Mouse (Mus musculus) MEL (cell line): ENCODE data around the gene Cenpt. TPM values are rescaled to one million over a fixed set of nuclear protein-coding genes. Genes with fewer than 3 reads are reported as not detected.
A peak's percentile ranks its signal among the peaks of the same experiment; 100 is the strongest.

Experiments used
- DNase-seq: peaks from one replicate; pipeline ENCODE4 v3.0.0; 2011; ENCODE audit warnings: low read depth, low spot score
- H3K27ac ChIP-seq: 2 replicates; pipeline ENCODE4 v1.5.1; 2012; ENCODE audit warnings: low read depth, mild to moderate bottlenecking, control low read depth, low read length, moderate library complexity; ENCODE audit not compliant: control insufficient read depth
- H3K27me3 ChIP-seq, 2 experiments: fragments of 150-350 bp in 1 of 2; sonication (generic) in 1 of 2; 2 replicates each; pipeline ENCODE4 v1.6.1; 2012; ENCODE audit warnings: low read length in 2 of 2, mild to moderate bottlenecking in 2 of 2, improper control_type of control experiment in 1 of 2, moderate library complexity in 1 of 2; ENCODE audit not compliant: insufficient read depth in 2 of 2, control insufficient read depth in 1 of 2
- H3K36me3 ChIP-seq, 2 experiments: 2 replicates each; pipeline ENCODE4 v1.6.1; 2012 to 2014; ENCODE audit warnings: low read length in 2 of 2, improper control_type of control experiment in 1 of 2, inconsistent platforms in 1 of 2, mild to moderate bottlenecking in 1 of 2; ENCODE audit not compliant: insufficient read depth in 2 of 2, control insufficient read depth in 1 of 2
- H3K4me1 ChIP-seq, 2 experiments: fragments of 150-350 bp in 1 of 2; sonication (generic) in 1 of 2; 2 replicates each; pipeline ENCODE4 v1.6.1; 2012; ENCODE audit warnings: low read length in 2 of 2, improper control_type of control experiment in 1 of 2, mild to moderate bottlenecking in 1 of 2; ENCODE audit not compliant: insufficient read depth in 2 of 2, control insufficient read depth in 1 of 2
- H3K4me3 ChIP-seq, 2 experiments: fragments of 150-350 bp in 1 of 2; sonication (generic) in 1 of 2; 2 replicates each; pipeline ENCODE4 v1.5.1; 2012; ENCODE audit warnings: low read depth in 2 of 2, low read length in 2 of 2, mild to moderate bottlenecking in 2 of 2, moderate library complexity in 2 of 2, control low read depth in 1 of 2, improper control_type of control experiment in 1 of 2; ENCODE audit not compliant: control insufficient read depth in 1 of 2, insufficient read depth in 1 of 2
- H3K79me2 ChIP-seq: 2 replicates; pipeline ENCODE4 v1.6.1; 2012; ENCODE audit warnings: mild to moderate bottlenecking, low read length, moderate library complexity; ENCODE audit not compliant: control insufficient read depth, poor library complexity, insufficient read depth
- H3K9ac ChIP-seq: 2 replicates; pipeline ENCODE4 v1.6.1; 2012; ENCODE audit warnings: low read depth, mild to moderate bottlenecking, control low read depth, low read length, moderate library complexity; ENCODE audit not compliant: control insufficient read depth, poor library complexity, severe bottlenecking
- H3K9me3 ChIP-seq: fragments of 150-350 bp; sonication (generic); replicated peaks from 2 replicates; pipeline ENCODE4 v1.6.1; 2012; ENCODE audit warnings: mild to moderate bottlenecking, low read length, improper control_type of control experiment, moderate library complexity; ENCODE audit not compliant: insufficient read depth
- CHD1 ChIP-seq: IDR thresholded peaks from 2 replicates; pipeline ENCODE4 v1.6.1; 2012; ENCODE audit warnings: low read depth, mild to moderate bottlenecking, inconsistent platforms, low read length, improper control_type of control experiment
- CHD2 ChIP-seq: IDR thresholded peaks from 2 replicates; pipeline ENCODE4 v1.6.1; 2011; ENCODE audit warnings: low read length, improper control_type of control experiment
- ELF1 ChIP-seq: IDR thresholded peaks from 2 replicates; pipeline ENCODE4 v1.6.1; 2014; ENCODE audit warnings: low read depth, mild to moderate bottlenecking, inconsistent platforms, low read length, improper control_type of control experiment, moderate library complexity
- EP300 ChIP-seq, 2 experiments: IDR thresholded peaks; 2 replicates each; pipeline ENCODE4 v1.6.1; 2011; ENCODE audit warnings: improper control_type of control experiment in 2 of 2, low read length in 2 of 2, low read depth in 1 of 2, mild to moderate bottlenecking in 1 of 2
- ETS1 ChIP-seq: IDR thresholded peaks from 2 replicates; pipeline ENCODE4 v1.6.1; 2012; ENCODE audit warnings: low read depth, mild to moderate bottlenecking, inconsistent platforms, low read length, improper control_type of control experiment, moderate library complexity
- GATA1 ChIP-seq: IDR thresholded peaks from 2 replicates; pipeline ENCODE4 v1.6.1; 2011; ENCODE audit warnings: low read depth, low read length, improper control_type of control experiment
- HCFC1 ChIP-seq: IDR thresholded peaks from 2 replicates; pipeline ENCODE4 v1.6.1; 2012; ENCODE audit warnings: low read depth, mild to moderate bottlenecking, inconsistent platforms, low read length, improper control_type of control experiment, moderate library complexity
- NRF1 ChIP-seq: IDR thresholded peaks from 2 replicates; pipeline ENCODE4 v1.6.1; 2014; ENCODE audit warnings: low read depth, mild to moderate bottlenecking, inconsistent platforms, low read length, improper control_type of control experiment, moderate library complexity; ENCODE audit not compliant: poor library complexity, insufficient read depth, severe bottlenecking
- POLR2A ChIP-seq, 2 experiments: IDR thresholded peaks; 2 replicates each; pipeline ENCODE4 v1.6.1; 2011 to 2012; ENCODE audit warnings: low read length in 2 of 2, mild to moderate bottlenecking in 2 of 2, control low read depth in 1 of 2, improper control_type of control experiment in 1 of 2, low read depth in 1 of 2, moderate library complexity in 1 of 2; ENCODE audit not compliant: control insufficient read depth in 1 of 2, insufficient read depth in 1 of 2, poor library complexity in 1 of 2
- SIN3A ChIP-seq: IDR thresholded peaks from 2 replicates; pipeline ENCODE4 v1.6.1; 2012; ENCODE audit warnings: low read length, improper control_type of control experiment, inconsistent platforms
- TAL1 ChIP-seq: IDR thresholded peaks from 2 replicates; pipeline ENCODE4 v1.6.1; 2012; ENCODE audit warnings: mild to moderate bottlenecking, inconsistent platforms, low read length, moderate library complexity, mixed read lengths
- TBP ChIP-seq: IDR thresholded peaks from 2 replicates; pipeline ENCODE4 v1.8.0; 2011; ENCODE audit warnings: low read depth, low read length, improper control_type of control experiment
- TCF12 ChIP-seq: IDR thresholded peaks from 2 replicates; pipeline ENCODE4 v1.6.1; 2014; ENCODE audit warnings: low read depth, mild to moderate bottlenecking, inconsistent platforms, low read length, improper control_type of control experiment, moderate library complexity
- USF1 ChIP-seq: IDR thresholded peaks from 2 replicates; pipeline ENCODE4 v1.6.1; 2014; ENCODE audit warnings: low read depth, mild to moderate bottlenecking, inconsistent platforms, low read length, improper control_type of control experiment, moderate library complexity
- ZKSCAN1 ChIP-seq: IDR thresholded peaks from 2 replicates; pipeline ENCODE4 v1.6.1; 2012; ENCODE audit warnings: low read depth, mild to moderate bottlenecking, inconsistent platforms, low read length, improper control_type of control experiment, moderate library complexity
- ZNF384 ChIP-seq: IDR thresholded peaks from 2 replicates; pipeline ENCODE4 v1.6.1; 2012; ENCODE audit warnings: low read depth, mild to moderate bottlenecking, inconsistent platforms, low read length, improper control_type of control experiment
- polyA plus RNA-seq, 2 experiments: library from polyadenylated mRNA; stranded (reverse) in 1 of 2; unstranded in 1 of 2; fragments of >175 nt in 1 of 2; fragments of >200 nt in 1 of 2; gene quantifications; 2 replicates each; pipeline versions ENCODE4 v1.2.1 to v1.2.4; 2012; ENCODE audit warnings: low replicate concordance in 2 of 2, low read depth in 1 of 2; ENCODE audit not compliant: insufficient read length in 2 of 2, insufficient read depth in 1 of 2, missing spikeins in 1 of 2
- total RNA-seq: library from RNA; depleted of rRNA; stranded (reverse); fragments of 300-350 nt; gene quantifications from 2 replicates; pipeline ENCODE4 v1.2.3, GENCODE M21; 2012

Cenpt gene
- total and polyA plus RNA-seq, 3 experiments = 14.2 to 26.5 TPM; not detected in 1

GRCm38 (mm10) chr8:105808480-105808879 lies 44.6 kb downstream of the Cenpt start:
- no peak overlapping the region for H3K9ac ChIP-seq
- peak; percentile 85 for DNase-seq
- H3K27me3 ChIP-seq = no peaks in the 10 kb centered on the region
- no peaks in the 10 kb centered on the region for H3K9me3 ChIP-seq
- peaks cover 35 to 46% of the 10 kb centered on the region in 2 experiments for H3K4me1 ChIP-seq
- no peak overlapping the region for H3K4me3 ChIP-seq
- peak; percentile 27; the same call in 1 of the 2 replicates for TF ChIP-seq ETS1
- peak in 1 of 2 experiments; percentile 3; a peak in 3 of 4 replicates for TF ChIP-seq EP300 (IDR thresholded peaks at IDR 0.05; ENCODE audit: low read depth in 1 of 2, low read length in 2 of 2)
- TF ChIP-seq POLR2A (IDR thresholded peaks at IDR 0.05; ENCODE audit: control insufficient read depth in 1 of 2, insufficient read depth in 1 of 2, low read depth in 1 of 2, low read length in 2 of 2, poor library complexity in 1 of 2) = no peak
- TF ChIP-seq TBP = peak; percentile 47; the same call in 1 of the 2 replicates
- 0 out of 2 replicates have a peak, but pooled peaks have one; percentile 20 for TF ChIP-seq TCF12
- no peak for TF ChIP-seq HCFC1
- TF ChIP-seq NRF1 = no peak
- peak; percentile 51; the same call in 1 of the 2 replicates for TF ChIP-seq SIN3A
- no peak for TF ChIP-seq CHD1
- TF ChIP-seq CHD2 = no peak
- TF ChIP-seq TAL1 = no peak
- TF ChIP-seq ZNF384 = no peak
- TF ChIP-seq GATA1 = peak; percentile 16; the same call in 1 of the 2 replicates
- TF ChIP-seq ELF1 = no peak
- TF ChIP-seq USF1 = no peak
- TF ChIP-seq ZKSCAN1 = no peak
- peaks cover 3% of the 10 kb centered on the region; the same call in 1 of the 2 replicates for H3K79me2 ChIP-seq
- H3K36me3 ChIP-seq = peaks cover 0 to 54% of the 10 kb centered on the region in 2 experiments; a peak in 2 of 4 replicates
- peak overlapping the region; percentile 56 for H3K27ac ChIP-seq

GRCm38 (mm10) chr8:105807766-105808165 lies 45.3 kb downstream of the Cenpt start:
- DNase-seq = no peak
- Histone ChIP-seq H3K36me3 (peaks cover 0 to 51% of the 10 kb centered on the region in 2 experiments; a peak in 2 of 4 replicates), H3K27me3 (no peaks in the 10 kb centered on the region), H3K4me3 (no peak overlapping the region), H3K27ac (peak overlapping the region; percentile 20; the same call in 1 of the 2 replicates), H3K79me2 (peaks cover 3% of the 10 kb centered on the region; the same call in 1 of the 2 replicates), H3K9ac (no peak overlapping the region), H3K9me3 (no peaks in the 10 kb centered on the region), H3K4me1 (peaks cover 35 to 44% of the 10 kb centered on the region in 2 experiments)
- TF ChIP-seq ELF1 = no peak
